Mouse (Mus musculus): ENCODE results near the gene Olfr1274-ps. TPM values are rescaled to one million over a fixed set of nuclear protein-coding genes. Genes with fewer than 3 reads are reported as not detected.

The Olfr1274-ps gene
- polyA plus RNA-seq (2021; fragmentation: Nextera tagmentation) = not detected in 2 replicates
- long read RNA-seq, experiment 1 = 0 reads
- long read RNA-seq, experiment 2 = 0 reads

GRCm38 (mm10) chr2:90398633-90399107 lies at the start of gene Olfr1274-ps:
TSS of gene Olfr1274-ps (plus strand) at chr2:90398683.

Other genes starting within 250 kb of the Olfr1274-ps start
- not detected in 2 replicates for gene Olfr1270, start 245.6 kb upstream of the Olfr1274-ps start, polyA plus RNA-seq (2021; fragmentation: Nextera tagmentation)
- gene Olfr1506, start 174.2 kb upstream of the Olfr1274-ps start, polyA plus RNA-seq (2021; fragmentation: Nextera tagmentation) = not detected in 2 replicates
- gene Olfr142, start 141.1 kb upstream of the Olfr1274-ps start, polyA plus RNA-seq (2021; fragmentation: Nextera tagmentation) = not detected in 2 replicates
- not detected in 2 replicates for gene Olfr1271, start 127.7 kb upstream of the Olfr1274-ps start, polyA plus RNA-seq (2021; fragmentation: Nextera tagmentation)
- gene Olfr1272, start 105.8 kb upstream of the Olfr1274-ps start, polyA plus RNA-seq (2021; fragmentation: Nextera tagmentation) = not detected in 2 replicates
- not detected in 2 replicates for gene Gm13769, start 76.5 kb upstream of the Olfr1274-ps start, polyA plus RNA-seq (2021; fragmentation: Nextera tagmentation)
- 9.1 and 13.4 TPM in 2 replicates for gene Ptprj, start 182.0 kb downstream of the Olfr1274-ps start, polyA plus RNA-seq (2021; fragmentation: Nextera tagmentation)

Data from left cerebral cortex, adult 6 months (tissue).